Mouse (Mus musculus) small intestine, adult 2 months (tissue): ENCODE results near the gene BC055324.

Source experiments
- CTCF ChIP-seq: fragments of 200-500 bp; IDR thresholded peaks from 2 replicates; pipeline ENCODE4 v1.5.1; 2012; ENCODE audit warnings: low read depth, mild to moderate bottlenecking, control low read depth, inconsistent platforms, low read length, moderate library complexity, mixed read lengths; ENCODE audit not compliant: insufficient replicate concordance, insufficient read length; ENCODE audit errors: extremely low read depth
- POLR2A ChIP-seq: fragments of 200-500 bp; IDR thresholded peaks from 2 replicates; pipeline ENCODE4 v1.6.1; 2012; ENCODE audit warnings: low read depth, mild to moderate bottlenecking, control low read depth, inconsistent platforms, low read length, moderate library complexity

DNA sequence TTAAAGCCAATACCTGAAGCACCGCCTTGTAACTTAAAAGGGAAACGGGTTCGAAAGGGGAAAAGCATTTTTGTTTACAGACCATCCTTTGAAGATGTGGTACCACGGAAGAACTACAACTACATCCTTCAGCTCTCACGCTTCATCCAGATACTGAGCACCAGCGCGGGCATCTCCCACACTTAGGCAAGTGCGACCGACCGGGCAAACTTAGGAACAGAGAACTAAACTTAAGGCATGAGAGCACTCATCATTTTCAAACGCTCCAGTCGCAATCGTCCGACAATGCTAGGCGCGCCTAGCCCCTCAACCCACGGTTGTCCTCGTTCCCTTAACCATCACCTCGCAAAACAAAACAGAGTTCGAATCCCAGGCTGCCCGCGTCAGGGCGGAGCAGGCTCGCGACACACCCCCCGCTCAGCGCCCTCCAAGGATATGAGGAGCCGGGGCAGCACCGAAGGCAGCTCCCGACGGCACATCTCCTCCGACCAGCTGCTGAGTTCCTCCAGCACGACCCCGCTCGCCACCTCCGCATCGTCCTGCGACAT is 349 bp downstream of the BC055324 start:
- TF ChIP-seq CTCF (no peak), POLR2A (no peak)
